Mouse (Mus musculus) MEL (cell line): ENCODE results near the gene Gm10309. TPM values are rescaled to one million over a fixed set of nuclear protein-coding genes. Genes with fewer than 3 reads are reported as not detected.

ENCODE experiments used
- DNase-seq: peaks from one replicate; pipeline ENCODE4 v3.0.0; 2011; ENCODE audit warnings: low read depth, low spot score
- H3K27ac ChIP-seq: 2 replicates; pipeline ENCODE4 v1.5.1; 2012; ENCODE audit warnings: low read depth, mild to moderate bottlenecking, control low read depth, low read length, moderate library complexity; ENCODE audit not compliant: control insufficient read depth
- H3K27me3 ChIP-seq, 2 experiments: fragments of 150-350 bp in 1 of 2; sonication (generic) in 1 of 2; 2 replicates each; pipeline ENCODE4 v1.6.1; 2012; ENCODE audit warnings: low read length in 2 of 2, mild to moderate bottlenecking in 2 of 2, improper control_type of control experiment in 1 of 2, moderate library complexity in 1 of 2; ENCODE audit not compliant: insufficient read depth in 2 of 2, control insufficient read depth in 1 of 2
- H3K36me3 ChIP-seq, 2 experiments: 2 replicates each; pipeline ENCODE4 v1.6.1; 2012 to 2014; ENCODE audit warnings: low read length in 2 of 2, improper control_type of control experiment in 1 of 2, inconsistent platforms in 1 of 2, mild to moderate bottlenecking in 1 of 2; ENCODE audit not compliant: insufficient read depth in 2 of 2, control insufficient read depth in 1 of 2
- H3K4me1 ChIP-seq, 2 experiments: fragments of 150-350 bp in 1 of 2; sonication (generic) in 1 of 2; 2 replicates each; pipeline ENCODE4 v1.6.1; 2012; ENCODE audit warnings: low read length in 2 of 2, improper control_type of control experiment in 1 of 2, mild to moderate bottlenecking in 1 of 2; ENCODE audit not compliant: insufficient read depth in 2 of 2, control insufficient read depth in 1 of 2
- H3K4me3 ChIP-seq, 2 experiments: fragments of 150-350 bp in 1 of 2; sonication (generic) in 1 of 2; 2 replicates each; pipeline ENCODE4 v1.5.1; 2012; ENCODE audit warnings: low read depth in 2 of 2, low read length in 2 of 2, mild to moderate bottlenecking in 2 of 2, moderate library complexity in 2 of 2, control low read depth in 1 of 2, improper control_type of control experiment in 1 of 2; ENCODE audit not compliant: control insufficient read depth in 1 of 2, insufficient read depth in 1 of 2
- H3K79me2 ChIP-seq: 2 replicates; pipeline ENCODE4 v1.6.1; 2012; ENCODE audit warnings: mild to moderate bottlenecking, low read length, moderate library complexity; ENCODE audit not compliant: control insufficient read depth, poor library complexity, insufficient read depth
- H3K9ac ChIP-seq: 2 replicates; pipeline ENCODE4 v1.6.1; 2012; ENCODE audit warnings: low read depth, mild to moderate bottlenecking, control low read depth, low read length, moderate library complexity; ENCODE audit not compliant: control insufficient read depth, poor library complexity, severe bottlenecking
- H3K9me3 ChIP-seq: fragments of 150-350 bp; sonication (generic); replicated peaks from 2 replicates; pipeline ENCODE4 v1.6.1; 2012; ENCODE audit warnings: mild to moderate bottlenecking, low read length, improper control_type of control experiment, moderate library complexity; ENCODE audit not compliant: insufficient read depth
- BHLHE40 ChIP-seq: IDR thresholded peaks from 2 replicates; pipeline ENCODE4 v1.6.1; 2012; ENCODE audit warnings: low read depth, mild to moderate bottlenecking, inconsistent platforms, low read length, improper control_type of control experiment, borderline replicate concordance
- CTCF ChIP-seq, 3 experiments: IDR thresholded peaks in 2 of 3; conservative IDR thresholded peaks in 1 of 3; 2 replicates each; pipeline ENCODE4 v1.5.1; 2011 to 2012; ENCODE audit warnings: low read length in 3 of 3, low read depth in 2 of 3, mild to moderate bottlenecking in 2 of 3, improper control_type of control experiment in 1 of 3, inconsistent platforms in 1 of 3, mixed read lengths in 1 of 3, moderate library complexity in 1 of 3; ENCODE audit not compliant: control insufficient read depth in 1 of 3, insufficient read depth in 1 of 3, poor library complexity in 1 of 3, severe bottlenecking in 1 of 3
- ELF1 ChIP-seq: IDR thresholded peaks from 2 replicates; pipeline ENCODE4 v1.6.1; 2014; ENCODE audit warnings: low read depth, mild to moderate bottlenecking, inconsistent platforms, low read length, improper control_type of control experiment, moderate library complexity
- HCFC1 ChIP-seq: IDR thresholded peaks from 2 replicates; pipeline ENCODE4 v1.6.1; 2012; ENCODE audit warnings: low read depth, mild to moderate bottlenecking, inconsistent platforms, low read length, improper control_type of control experiment, moderate library complexity
- JUND ChIP-seq: IDR thresholded peaks from 2 replicates; pipeline ENCODE4 v1.6.1; 2011; ENCODE audit warnings: low read depth, mild to moderate bottlenecking, improper control_type of control experiment, low read length
- MAX ChIP-seq: IDR thresholded peaks from 2 replicates; pipeline ENCODE4 v1.6.1; 2011; ENCODE audit warnings: low read length, improper control_type of control experiment
- MEF2A ChIP-seq: IDR thresholded peaks from 2 replicates; pipeline ENCODE4 v1.6.1; 2014; ENCODE audit warnings: low read depth, mild to moderate bottlenecking, inconsistent platforms, low read length, improper control_type of control experiment; ENCODE audit not compliant: poor library complexity, insufficient replicate concordance, severe bottlenecking; ENCODE audit errors: extremely low read depth
- NELFE ChIP-seq: IDR thresholded peaks from 2 replicates; pipeline ENCODE4 v1.6.1; 2011; ENCODE audit warnings: low read depth, low read length, improper control_type of control experiment
- NRF1 ChIP-seq: IDR thresholded peaks from 2 replicates; pipeline ENCODE4 v1.6.1; 2014; ENCODE audit warnings: low read depth, mild to moderate bottlenecking, inconsistent platforms, low read length, improper control_type of control experiment, moderate library complexity; ENCODE audit not compliant: poor library complexity, insufficient read depth, severe bottlenecking
- RAD21 ChIP-seq: IDR thresholded peaks from 2 replicates; pipeline ENCODE4 v1.6.1; 2011; ENCODE audit warnings: mild to moderate bottlenecking, low read depth, low read length, improper control_type of control experiment
- SIN3A ChIP-seq: IDR thresholded peaks from 2 replicates; pipeline ENCODE4 v1.6.1; 2012; ENCODE audit warnings: low read length, improper control_type of control experiment, inconsistent platforms
- SMC3 ChIP-seq: IDR thresholded peaks from 2 replicates; pipeline ENCODE4 v1.6.1; 2011; ENCODE audit warnings: low read depth, low read length, improper control_type of control experiment
- TBP ChIP-seq: IDR thresholded peaks from 2 replicates; pipeline ENCODE4 v1.8.0; 2011; ENCODE audit warnings: low read depth, low read length, improper control_type of control experiment
- UBTF ChIP-seq: IDR thresholded peaks from 2 replicates; pipeline ENCODE4 v1.6.1; 2012; ENCODE audit warnings: low read depth, mild to moderate bottlenecking, inconsistent platforms, low read length, improper control_type of control experiment, moderate library complexity, borderline replicate concordance; ENCODE audit not compliant: insufficient read depth
- USF1 ChIP-seq: IDR thresholded peaks from 2 replicates; pipeline ENCODE4 v1.6.1; 2014; ENCODE audit warnings: low read depth, mild to moderate bottlenecking, inconsistent platforms, low read length, improper control_type of control experiment, moderate library complexity
- ZC3H11A ChIP-seq: IDR thresholded peaks from 2 replicates; pipeline ENCODE4 v1.6.1; 2012; ENCODE audit warnings: low read depth, mild to moderate bottlenecking, inconsistent platforms, low read length, improper control_type of control experiment
- ZKSCAN1 ChIP-seq: IDR thresholded peaks from 2 replicates; pipeline ENCODE4 v1.6.1; 2012; ENCODE audit warnings: low read depth, mild to moderate bottlenecking, inconsistent platforms, low read length, improper control_type of control experiment, moderate library complexity
- ZMIZ1 ChIP-seq: IDR thresholded peaks from 2 replicates; pipeline ENCODE4 v1.6.1; 2012; ENCODE audit warnings: low read depth, mild to moderate bottlenecking, inconsistent platforms, low read length, improper control_type of control experiment, moderate library complexity
- polyA plus RNA-seq, 2 experiments: library from polyadenylated mRNA; stranded (reverse) in 1 of 2; unstranded in 1 of 2; fragments of >175 nt in 1 of 2; fragments of >200 nt in 1 of 2; gene quantifications; 2 replicates each; pipeline versions ENCODE4 v1.2.1 to v1.2.4; 2012; ENCODE audit warnings: low replicate concordance in 2 of 2, low read depth in 1 of 2; ENCODE audit not compliant: insufficient read length in 2 of 2, insufficient read depth in 1 of 2, missing spikeins in 1 of 2
- total RNA-seq: library from RNA; depleted of rRNA; stranded (reverse); fragments of 300-350 nt; gene quantifications from 2 replicates; pipeline ENCODE4 v1.2.3, GENCODE M21; 2012

Gene Gm10309
- total and polyA plus RNA-seq, 3 experiments = 0.06 TPM; not detected in 2

GRCm38 (mm10) chr17:86535827-86536656 lies 31.0 kb upstream of the Gm10309 start:
- Histone ChIP-seq H3K79me2 (no peaks in the 10 kb centered on the region), H3K4me3 (peak overlapping the region; percentile 54 to 58)

GRCm38 (mm10) chr17:86535096-86535495 lies 30.1 kb upstream of the Gm10309 start:
- no peak for DNase-seq
- Histone ChIP-seq H3K27me3 (no peaks in the 10 kb centered on the region), H3K4me3 (no peak overlapping the region), H3K79me2 (no peaks in the 10 kb centered on the region), H3K4me1 (peaks cover 3 to 9% of the 10 kb centered on the region in 2 experiments; a peak in 3 of 4 replicates), H3K9me3 (no peaks in the 10 kb centered on the region), H3K36me3 (peaks cover 0 to 2% of the 10 kb centered on the region in 2 experiments; a peak in 1 of 4 replicates), H3K27ac (no peak overlapping the region), H3K9ac (no peak overlapping the region)
- TF ChIP-seq JUND (no peak), TBP (no peak), ZMIZ1 (no peak), ELF1 (no peak), BHLHE40 (no peak), NELFE (no peak), USF1 (no peak), ZKSCAN1 (no peak), RAD21 (no peak)

More at GRCm38 (mm10) chr17:86535827-86536656, 31.0 kb upstream of the Gm10309 start:
- Histone ChIP-seq H3K27ac (no peak overlapping the region; the same call in 1 of the 2 replicates), H3K27me3 (no peaks in the 10 kb centered on the region), H3K4me1 (peaks cover 3 to 9% of the 10 kb centered on the region in 2 experiments; a peak in 3 of 4 replicates), H3K36me3 (peaks cover 0 to 2% of the 10 kb centered on the region in 2 experiments; a peak in 1 of 4 replicates), H3K9ac (peak overlapping the region; percentile 45)
- peak; percentile 86 for DNase-seq
- peak; percentile 63 for TF ChIP-seq ZC3H11A
- TF ChIP-seq JUND = 0 out of 2 replicates have a peak, but pooled peaks have one; percentile 50
- TF ChIP-seq CTCF (IDR thresholded peaks at IDR 0.05 in 2 of 3, conservative IDR thresholded peaks at IDR 0.05 in 1 of 3; ENCODE audit: control insufficient read depth in 1 of 3, insufficient read depth in 1 of 3, low read depth in 2 of 3, low read length in 3 of 3, poor library complexity in 1 of 3, severe bottlenecking in 1 of 3) = peak; percentile 54 to 70 (median 55)
- no peak for TF ChIP-seq MEF2A
- TF ChIP-seq SIN3A = peak; percentile 20; the same call in 1 of the 2 replicates
- peak; percentile 76 for TF ChIP-seq SMC3
- no peak for TF ChIP-seq NRF1
- TF ChIP-seq MAX = no peak
- TF ChIP-seq RAD21 = peak; percentile 70
- TF ChIP-seq UBTF = no peak
- no peak for TF ChIP-seq HCFC1
- TF ChIP-seq, all 39 proteins: peak for 6
- no peaks in the 10 kb centered on the region for H3K9me3 ChIP-seq
